In the genomic region with DNA sequence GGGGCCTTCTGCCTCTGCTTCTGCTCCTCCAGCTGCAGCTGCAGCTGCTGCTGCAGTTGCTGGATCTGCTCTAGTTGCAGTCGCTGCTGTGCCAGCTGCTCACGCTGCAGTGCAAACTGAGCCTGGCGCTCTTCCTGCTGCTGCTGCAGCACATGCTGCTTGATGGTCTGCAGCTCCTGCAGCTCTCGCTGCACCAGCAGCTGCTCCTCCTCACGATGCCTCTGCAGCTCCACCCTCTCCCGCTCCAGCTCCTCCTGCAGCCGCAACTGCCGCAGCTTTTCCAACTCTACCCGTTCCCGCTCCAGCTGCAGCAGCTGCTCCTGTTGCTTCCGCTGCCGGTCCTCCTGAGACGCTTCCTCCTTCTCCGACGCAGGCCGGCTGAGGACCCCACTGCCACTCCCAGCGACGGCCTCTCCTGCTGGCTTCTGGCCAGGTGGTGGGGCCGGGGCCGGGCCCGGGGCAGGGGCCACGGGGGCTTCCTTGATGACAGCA, we compare ENCODE assay signal across 8 mouse cellular contexts. TPM values are rescaled to one million over a fixed set of nuclear protein-coding genes. Genes with fewer than 3 reads are reported as not detected.
DNase-seq lines count a peak whose midpoint lies in the region; ATAC-seq and TF ChIP-seq lines count a peak whose summit lies in the region.

No protein-coding gene starts in this region.

- H3K36me3 ChIP-seq in E14TG2a.4 (ENCODE audit: insufficient read depth, low read length) = no peaks in the 10 kb centered on the region
- H3K36me3 ChIP-seq in heart, embryonic 15.5 days = no peaks in the 10 kb centered on the region
- H3K36me3 ChIP-seq in liver, embryonic 15.5 days (replicated peaks) = no peaks in the 10 kb centered on the region
- H3K36me3 ChIP-seq in stomach, embryonic 15.5 days = no peaks in the 10 kb centered on the region

- no peaks in the 10 kb centered on the region for H3K9me3 ChIP-seq in E14TG2a.4 (ENCODE audit: low read length)
- H3K9me3 ChIP-seq in heart, embryonic 15.5 days (replicated peaks) = no peaks in the 10 kb centered on the region
- no peaks in the 10 kb centered on the region for H3K9me3 ChIP-seq in liver, embryonic 15.5 days (replicated peaks)
- no peaks in the 10 kb centered on the region for H3K9me3 ChIP-seq in stomach, embryonic 15.5 days

- no peak overlapping the region; the same call in 1 of the 2 replicates for H3K27ac ChIP-seq in heart, embryonic 15.5 days
- no peak overlapping the region for H3K27ac ChIP-seq in liver, embryonic 15.5 days (replicated peaks)
- peak overlapping the region; percentile 51 for H3K27ac ChIP-seq in stomach, embryonic 15.5 days

- ATAC-seq in heart, embryonic 15.5 days (replicated peaks; ENCODE audit: insufficient number of reproducible peaks, insufficient read depth, low FRiP score, low read depth) = no peak; the same call in 1 of the 2 replicates
- no peak for ATAC-seq in liver, embryonic 15.5 days (ENCODE audit: insufficient read depth)
- ATAC-seq in stomach, embryonic 15.5 days (ENCODE audit: insufficient read depth, low FRiP score, low read depth) = no peak
- no peak for ATAC-seq in inflammation-experienced regulatory T-cells, adult 6 months

- H3K27me3 ChIP-seq in E14TG2a.4 (ENCODE audit: insufficient read depth, low read length) = peaks cover 100% of the 10 kb centered on the region
- H3K27me3 ChIP-seq in heart, embryonic 15.5 days = peaks cover 31% of the 10 kb centered on the region
- H3K27me3 ChIP-seq in liver, embryonic 15.5 days = peaks cover 62% of the 10 kb centered on the region
- H3K27me3 ChIP-seq in stomach, embryonic 15.5 days (replicated peaks) = 0 out of 2 replicates have a peak, but pooled peaks cover 3% of the 10 kb centered on the region

- H3K4me2 ChIP-seq in heart, embryonic 15.5 days = peak overlapping the region; percentile 69
- peak overlapping the region; percentile 59 for H3K4me2 ChIP-seq in liver, embryonic 15.5 days
- peak overlapping the region; percentile 82 for H3K4me2 ChIP-seq in stomach, embryonic 15.5 days

- no peak for TF ChIP-seq CTCF in E14TG2a.4 (conservative IDR thresholded peaks at IDR 0.05; ENCODE audit: low read length)

- 9% methylated on average over 22 of the region's 22 CpGs for WGBS in heart, embryonic 15.5 days
- 6% methylated on average over 22 of the region's 22 CpGs for WGBS in liver, embryonic 15.5 days (ENCODE audit: insufficient replicate concordance)
- WGBS in stomach, embryonic 15.5 days = 6% methylated on average over 22 of the region's 22 CpGs

- peak overlapping the region; percentile 62 for H3K4me3 ChIP-seq in E14TG2a.4 (replicated peaks; ENCODE audit: low read length)
- peak overlapping the region; percentile 43 for H3K4me3 ChIP-seq in heart, embryonic 15.5 days
- H3K4me3 ChIP-seq in liver, embryonic 15.5 days (replicated peaks) = peak overlapping the region; percentile 24
- H3K4me3 ChIP-seq in stomach, embryonic 15.5 days (replicated peaks) = peak overlapping the region; percentile 34

- peak overlapping the region; percentile 54 for H3K9ac ChIP-seq in heart, embryonic 15.5 days
- peak overlapping the region; percentile 42 for H3K9ac ChIP-seq in liver, embryonic 15.5 days
- 0 out of 2 replicates have a peak overlapping the region, but pooled peaks have one; percentile 12 for H3K9ac ChIP-seq in stomach, embryonic 15.5 days

- DNase-seq in cerebellum, adult 9-11 months = peak; percentile 61
- no peak for DNase-seq in cerebellum, postnatal 4 days (ENCODE audit: low spot score in 2 of 2)
- no peak for DNase-seq in frontal cortex, adult 2 months (ENCODE audit: extremely low spot score in 1 of 2, low spot score in 1 of 2)

- peaks cover 72% of the 10 kb centered on the region for H3K4me1 ChIP-seq in E14TG2a.4 (replicated peaks; ENCODE audit: low read depth, low read length)
- H3K4me1 ChIP-seq in heart, embryonic 15.5 days (replicated peaks) = peaks cover 24% of the 10 kb centered on the region
- H3K4me1 ChIP-seq in liver, embryonic 15.5 days (replicated peaks) = peaks cover 22% of the 10 kb centered on the region
- H3K4me1 ChIP-seq in stomach, embryonic 15.5 days = peaks cover 19% of the 10 kb centered on the region

RNA-seq across cellular contexts. Expression of a gene that starts 16.7 kb away (rescaled TPM):
- 46.4 and 65.9 TPM in 2 replicates for polyA plus RNA-seq in heart, embryonic 15.5 days (2015; fragmentation: Nextera tagmentation; extraction: Ambion mirVana)
- polyA plus RNA-seq in liver, embryonic 15.5 days (2015; fragmentation: Nextera tagmentation; extraction: Ambion mirVana) = 194 and 242 TPM in 2 replicates
- 73.7 and 76.1 TPM in 2 replicates for polyA plus RNA-seq in stomach, embryonic 15.5 days (2015; fragmentation: Nextera tagmentation; extraction: Ambion mirVana)
- polyA plus RNA-seq in inflammation-experienced regulatory T-cells, adult 6 months (2017; shearing (Covaris generic)) = 10 to 100 TPM; 35.3 to 52.6 (median 45.0) TPM
- 32.7 and 32.9 TPM in 2 replicates for polyA plus RNA-seq in frontal cortex, adult 2 months (2012; rRNA removed)

RNA-seq across cellular contexts. Expression of a gene that starts 28.0 kb away (rescaled TPM):
- polyA plus RNA-seq in heart, embryonic 15.5 days (2015; fragmentation: Nextera tagmentation; extraction: Ambion mirVana) = 29.8 and 33.3 TPM in 2 replicates
- 100 and 123 TPM in 2 replicates for polyA plus RNA-seq in liver, embryonic 15.5 days (2015; fragmentation: Nextera tagmentation; extraction: Ambion mirVana)
- 27.5 and 32.7 TPM in 2 replicates for polyA plus RNA-seq in stomach, embryonic 15.5 days (2015; fragmentation: Nextera tagmentation; extraction: Ambion mirVana)
- polyA plus RNA-seq in inflammation-experienced regulatory T-cells, adult 6 months (2017; shearing (Covaris generic)) = 10 to 100 TPM; 36.0 to 83.5 (median 66.3) TPM
- 87.8 and 92.0 TPM in 2 replicates for polyA plus RNA-seq in frontal cortex, adult 2 months (2012; rRNA removed)

RNA-seq across cellular contexts. Expression of a gene that starts 30.9 kb away (rescaled TPM):
- polyA plus RNA-seq in heart, embryonic 15.5 days (2015; fragmentation: Nextera tagmentation; extraction: Ambion mirVana) = 0.81 TPM in 1 of 2 replicates, not detected in the other
- 41.1 and 51.2 TPM in 2 replicates for polyA plus RNA-seq in liver, embryonic 15.5 days (2015; fragmentation: Nextera tagmentation; extraction: Ambion mirVana)
- polyA plus RNA-seq in stomach, embryonic 15.5 days (2015; fragmentation: Nextera tagmentation; extraction: Ambion mirVana) = 5.2 and 7.9 TPM in 2 replicates
- polyA plus RNA-seq in inflammation-experienced regulatory T-cells, adult 6 months (2017; shearing (Covaris generic)) = under 1 TPM in 2 of 3 experiments, not detected in 1; 0.67 to 0.87 TPM
- polyA plus RNA-seq in frontal cortex, adult 2 months (2012; rRNA removed) = 0.04 and 0.19 TPM in 2 replicates

RNA-seq across cellular contexts. Expression of a gene that starts 58.2 kb away (rescaled TPM):
- polyA plus RNA-seq in heart, embryonic 15.5 days (2015; fragmentation: Nextera tagmentation; extraction: Ambion mirVana) = 1.5 and 2.3 TPM in 2 replicates
- polyA plus RNA-seq in liver, embryonic 15.5 days (2015; fragmentation: Nextera tagmentation; extraction: Ambion mirVana) = 1.5 and 1.8 TPM in 2 replicates
- 3.5 and 3.6 TPM in 2 replicates for polyA plus RNA-seq in stomach, embryonic 15.5 days (2015; fragmentation: Nextera tagmentation; extraction: Ambion mirVana)
- polyA plus RNA-seq in inflammation-experienced regulatory T-cells, adult 6 months (2017; shearing (Covaris generic)) = 1 to 10 TPM in 2 of 3 experiments, under 1 TPM in 1; 0.69 to 3.9 (median 1.9) TPM
- 1.4 and 1.6 TPM in 2 replicates for polyA plus RNA-seq in frontal cortex, adult 2 months (2012; rRNA removed)
